Mouse (Mus musculus) kidney, adult 10 weeks (tissue): ENCODE results near the gene Kif20b. TPM values are rescaled to one million over a fixed set of nuclear protein-coding genes. Genes with fewer than 3 reads are reported as not detected.

Source experiments
- polyA plus RNA-seq: library from polyadenylated mRNA; stranded (reverse); fragments of 350-450 nt; fragmentation: Illumina TruSeq; extraction: RNeasy Lipid Tissue Mini Kit (QIAGEN cat#74804); gene quantifications from one replicate; pipeline ENCODE4 v1.2.3, GENCODE M21; 2014; ENCODE audit warnings: low read depth, low replicate concordance

Kif20b gene
- polyA plus RNA-seq = 5.1 TPM

GRCm38 (mm10) chr19:34921652-34922602 is at the start of gene Kif20b:
Kif20b (plus strand) TSS chr19:34922361.

GRCm38 (mm10) chr19:34878603-34879541 is 43.3 kb upstream of the Kif20b start, which contains the start of gene Pank1:
Pank1 (minus strand) TSS chr19:34879455.

Other genes starting within 250 kb of the Kif20b start
- gene Slc16a12, start 175.1 kb upstream of the Kif20b start, polyA plus RNA-seq = 164 TPM
- 256 TPM for gene Pank1, start 42.9 kb upstream of the Kif20b start, polyA plus RNA-seq